Mouse (Mus musculus) brain, adult 2 months (tissue): ENCODE measurements at regions not wholly inside any gene's neighbourhood (a gene's known extent, or its start where the extent isn't known, plus 50 kb on each side); places are given as distances from the start of the nearest gene placed in this dataset.
"Not testable (repeated sequence)": the region's sequence is repeated elsewhere in the genome, so short reads cannot be mapped to it uniquely, and the experiment has no call there.

Experiments
- DNase-seq: peaks from one replicate; pipeline ENCODE4 v3.0.0; 2011; ENCODE audit warnings: low read depth, low spot score

DNA sequence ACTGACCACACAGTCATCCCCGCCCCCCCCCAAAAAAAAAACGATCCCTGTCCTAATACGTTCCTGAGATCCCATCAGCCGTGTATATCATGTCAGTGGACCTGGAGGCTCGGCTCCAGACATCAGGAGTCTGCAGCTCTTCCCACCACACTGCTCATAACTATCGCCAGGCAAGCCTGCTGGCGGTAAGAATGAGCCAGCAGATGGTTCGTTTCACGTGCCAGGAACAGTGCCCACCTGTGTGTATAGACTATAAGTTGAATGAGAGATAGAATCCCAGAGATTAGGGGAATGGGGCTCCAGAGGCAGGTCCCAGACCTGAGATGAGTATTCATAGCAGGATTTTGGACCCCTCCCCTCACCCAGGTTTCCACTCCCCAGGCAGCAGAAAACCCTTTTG is 144.2 kb upstream of the A430005L14Rik start:
- no peak for DNase-seq

DNA sequence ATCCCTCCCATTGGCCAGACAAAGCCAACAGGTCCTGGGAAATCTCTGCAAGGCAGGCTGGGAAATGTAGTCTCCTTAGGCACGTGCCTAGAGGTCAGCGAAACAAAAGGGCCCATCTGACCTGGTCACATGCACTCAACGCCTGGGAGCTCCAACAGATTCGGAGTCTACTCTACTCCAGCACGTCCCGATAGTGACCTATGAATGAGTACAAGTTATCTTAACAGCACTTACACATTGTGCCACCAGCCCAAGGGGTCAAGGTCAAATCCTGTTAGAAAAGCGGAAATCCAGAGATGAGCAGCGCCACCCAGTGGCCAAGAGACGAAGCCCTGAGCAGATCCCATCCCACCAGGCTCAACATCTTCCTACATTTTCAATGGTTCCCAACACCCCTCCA is 129.1 kb upstream of the A430005L14Rik start:
- peak; percentile 25 for DNase-seq

DNA sequence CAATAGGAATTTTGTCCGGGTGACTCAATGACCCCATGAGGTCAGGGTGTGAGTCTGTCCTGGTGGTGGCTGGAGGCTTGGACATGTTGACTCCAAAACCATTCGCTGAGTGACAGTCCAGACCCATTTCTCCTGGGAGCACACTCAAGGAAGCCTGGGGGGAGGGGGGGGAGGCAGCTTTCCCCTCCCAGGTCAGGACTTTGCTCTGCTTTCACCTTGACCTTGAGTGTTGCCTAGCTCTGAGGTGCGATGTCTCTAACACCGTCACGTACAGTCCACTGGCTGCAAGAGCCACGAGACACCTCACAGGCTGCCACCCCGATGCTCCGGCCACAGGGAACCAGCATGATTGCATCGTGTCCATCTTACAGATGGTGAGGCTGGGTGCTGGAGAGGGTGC is 127.3 kb upstream of the A430005L14Rik start:
- no peak for DNase-seq

DNA sequence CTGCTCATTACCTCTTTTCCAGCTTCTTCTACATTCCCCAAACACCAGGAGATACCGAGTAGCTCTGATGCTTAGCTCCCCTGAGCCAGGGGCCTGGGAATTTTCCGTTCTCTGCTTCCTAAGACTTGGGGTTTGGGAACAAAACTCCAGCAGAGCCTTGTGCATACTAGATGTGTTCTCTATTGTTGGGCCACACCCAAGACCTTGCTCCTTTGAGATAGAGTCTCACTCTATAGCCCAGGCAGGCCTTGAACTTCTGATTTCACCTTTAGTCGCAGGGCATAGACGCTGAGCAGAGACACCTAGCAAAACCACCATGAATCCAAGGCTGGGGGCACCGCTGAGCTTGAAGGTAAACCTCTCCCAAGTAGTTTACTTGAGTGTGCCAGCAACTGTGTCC is 126.5 kb upstream of the A430005L14Rik start:
- no peak for DNase-seq

DNA sequence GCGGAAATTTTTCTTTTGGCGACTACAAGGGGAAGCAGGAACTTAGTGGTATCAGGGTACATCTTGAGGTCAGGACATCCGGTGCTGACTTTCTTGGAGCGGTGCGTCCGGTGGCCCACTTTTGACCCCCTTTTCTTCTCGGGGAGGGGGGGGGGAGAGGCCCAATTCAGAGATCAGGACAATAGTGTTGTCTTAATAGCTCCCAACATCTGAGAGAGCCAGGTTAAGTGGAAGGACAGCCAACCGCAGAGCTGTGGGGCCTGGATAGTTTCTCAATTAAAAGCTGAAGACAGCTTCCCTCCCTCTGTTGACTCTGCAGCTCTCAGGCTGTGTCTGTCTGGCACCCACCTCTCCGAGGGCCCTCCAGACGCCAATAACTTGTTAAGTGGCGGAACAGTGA is 125.8 kb upstream of the A430005L14Rik start:
- not testable (repeated sequence) for DNase-seq

DNA sequence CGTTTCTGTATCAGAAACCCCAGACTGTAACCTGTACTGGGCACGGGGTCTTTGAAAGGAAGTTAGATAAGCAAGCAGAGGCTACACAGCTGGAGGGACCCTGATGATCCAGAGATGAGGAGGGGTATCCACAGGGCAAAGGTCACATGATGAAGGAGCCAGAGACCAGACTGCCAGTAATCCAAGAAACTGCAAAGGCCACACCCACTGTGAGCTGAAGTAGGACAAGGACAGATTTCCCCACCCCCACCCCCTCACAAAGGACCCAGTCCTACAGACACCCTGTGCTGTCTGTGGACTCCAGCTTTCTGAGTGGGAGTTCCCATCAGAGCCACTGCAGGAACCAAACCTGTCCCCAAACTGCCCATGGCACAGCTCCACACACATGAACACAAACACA is 124.9 kb upstream of the A430005L14Rik start:
- no peak for DNase-seq

DNA sequence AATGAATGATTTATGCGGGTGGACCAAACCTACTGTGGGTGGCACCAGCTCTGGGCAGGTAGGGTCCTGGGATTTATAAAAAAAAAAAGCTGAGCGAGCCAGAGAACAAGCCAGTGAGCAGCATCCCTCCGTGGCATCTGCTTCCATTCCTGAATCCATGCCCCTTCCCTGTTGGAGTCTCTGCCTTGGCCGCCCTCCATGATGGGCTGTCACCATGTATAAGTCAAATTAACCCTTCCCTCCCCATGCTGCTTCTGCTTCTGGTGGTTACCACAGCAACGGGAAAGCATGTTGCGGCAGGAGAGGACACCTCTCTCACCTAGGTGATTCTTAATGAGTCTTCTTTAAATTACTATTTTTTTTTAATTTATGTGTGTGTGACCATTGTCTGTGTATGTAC is 112.3 kb upstream of the A430005L14Rik start:
- no peak for DNase-seq

DNA sequence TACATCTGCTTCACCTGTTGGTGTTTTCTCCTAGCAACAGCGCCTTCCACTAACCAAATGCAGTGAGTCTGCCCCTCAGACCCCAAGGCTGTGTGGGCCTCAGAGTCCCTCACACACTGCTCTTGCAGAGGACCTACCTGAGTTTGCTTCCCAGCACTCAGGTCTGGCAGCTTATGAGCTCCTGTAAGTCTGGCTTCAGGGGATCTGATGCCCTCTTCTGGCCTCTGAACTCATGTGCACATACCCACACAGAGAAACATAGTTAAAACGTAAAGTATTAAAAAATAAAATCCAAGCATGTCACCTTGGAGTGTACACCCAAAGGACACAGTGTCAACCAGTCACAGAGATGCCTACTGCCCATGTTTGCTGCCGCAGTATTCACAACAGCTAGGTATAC is 108.8 kb upstream of the A430005L14Rik start:
- DNase-seq, result peak; percentile 27

DNA sequence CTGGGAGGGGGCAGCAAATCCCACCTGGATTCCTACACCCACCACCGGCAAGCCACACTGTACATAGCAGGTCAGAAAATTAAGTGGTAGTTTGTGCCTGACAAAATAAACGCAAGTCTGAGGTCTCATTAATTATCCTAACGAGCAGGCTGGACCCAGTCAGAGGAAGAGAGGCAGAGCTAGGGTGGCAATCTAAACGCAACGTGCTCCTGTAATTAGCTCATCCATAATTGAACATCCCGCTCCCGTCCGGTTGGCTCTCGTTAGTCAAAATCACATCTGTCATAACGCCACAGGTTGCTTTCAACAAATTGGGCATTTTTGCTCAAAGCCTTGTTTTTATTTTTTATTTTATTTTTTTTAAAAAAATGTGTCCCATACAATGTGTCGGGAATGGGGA is 106.9 kb upstream of the A430005L14Rik start:
- DNase-seq, result no peak

DNA sequence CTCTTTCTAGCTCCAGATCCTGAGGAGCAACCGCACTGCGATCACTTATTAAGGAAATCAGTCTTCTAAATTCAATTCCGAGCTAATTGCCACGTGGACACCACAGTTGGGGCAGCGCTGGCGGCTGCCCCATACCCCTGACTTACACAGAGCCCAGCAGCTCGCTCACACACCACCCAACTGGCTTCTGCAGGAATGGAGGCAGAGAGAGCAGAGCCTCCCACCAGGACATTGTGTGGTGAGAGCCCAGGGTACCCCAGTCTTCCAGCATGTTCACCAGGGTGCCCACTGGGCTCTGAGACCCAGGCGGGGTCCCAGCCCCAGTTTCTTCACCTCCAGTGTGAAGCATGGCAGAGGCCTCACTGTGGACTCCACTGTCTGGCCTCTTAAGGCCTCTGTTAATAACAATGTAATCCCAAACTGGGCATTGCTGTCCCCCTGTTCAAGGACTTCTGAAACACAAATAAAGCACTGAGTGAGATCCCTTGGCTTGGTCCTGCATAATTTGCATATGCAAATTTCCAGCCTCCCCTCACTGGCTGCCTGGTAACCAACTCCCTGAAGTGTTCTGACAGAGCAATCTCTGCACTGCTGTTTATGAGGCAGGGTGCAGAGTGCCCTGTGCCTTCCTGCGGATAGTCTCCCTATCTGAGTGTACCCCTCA is 102.8 kb upstream of the A430005L14Rik start:
- DNase-seq, result peak; percentile 26

DNA sequence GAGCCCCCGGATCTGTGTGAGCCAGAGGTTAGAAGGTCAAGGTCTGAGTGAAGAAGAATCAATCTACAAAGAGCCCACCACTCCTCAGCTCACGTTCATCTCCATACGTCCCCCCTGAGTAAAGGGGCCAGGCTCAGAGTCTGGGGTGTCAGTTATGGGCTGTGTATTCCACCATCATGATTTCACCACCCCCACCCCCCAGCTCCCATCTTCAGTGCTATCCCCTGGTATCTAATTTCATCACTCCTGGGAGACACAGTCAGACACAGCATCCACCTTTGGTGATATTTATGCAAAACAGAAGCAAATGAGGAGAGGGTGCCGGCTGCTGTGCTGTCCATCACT is 102.3 kb upstream of the A430005L14Rik start:
- no peak for DNase-seq

DNA sequence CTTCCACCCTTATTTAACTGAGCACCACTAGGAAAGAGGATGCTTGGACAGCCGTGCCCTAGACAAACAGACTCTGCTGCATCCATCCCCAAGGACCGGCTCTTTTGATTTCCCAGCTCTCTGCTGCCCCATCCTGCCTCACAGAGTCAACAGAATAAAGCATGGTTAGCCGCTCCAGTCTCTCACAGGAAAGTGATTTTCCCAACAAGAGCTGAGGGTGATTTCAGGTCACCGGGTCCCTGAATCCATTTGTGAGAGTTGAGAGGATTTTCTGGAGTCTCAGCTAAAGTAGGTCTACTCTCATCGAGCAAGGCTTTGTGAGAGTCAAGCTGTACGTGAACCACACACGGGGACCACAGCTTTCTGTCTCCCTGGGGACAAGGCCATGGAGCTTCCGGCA is 95.6 kb upstream of the A430005L14Rik start:
- peak; percentile 40 for DNase-seq

DNA sequence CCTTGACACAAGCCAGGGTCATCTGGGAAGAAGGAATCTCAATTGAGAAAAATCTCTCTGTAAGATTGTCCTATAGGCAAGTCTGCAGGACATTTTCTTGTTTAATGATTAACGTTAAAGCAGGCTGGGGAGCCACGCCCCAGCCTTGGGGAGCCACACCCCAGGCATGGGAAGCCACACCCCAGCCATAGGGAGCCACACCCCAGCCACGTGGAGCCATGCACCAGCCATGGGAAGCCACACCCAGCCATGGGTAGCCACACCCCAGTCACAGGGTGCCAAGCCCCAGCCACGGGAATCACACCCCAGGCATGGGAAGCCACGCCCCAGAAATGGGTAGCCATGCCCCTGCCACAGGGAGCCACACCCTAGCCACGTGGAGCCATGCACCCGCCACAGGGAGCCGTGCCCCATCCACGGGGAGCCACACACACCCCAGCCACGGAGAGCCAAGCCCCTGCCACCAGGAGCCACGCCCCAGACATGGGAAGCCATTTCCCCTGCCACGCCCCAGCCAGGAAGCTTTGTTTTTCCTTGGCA is 94.8 kb upstream of the A430005L14Rik start:
- DNase-seq, result no peak

DNA sequence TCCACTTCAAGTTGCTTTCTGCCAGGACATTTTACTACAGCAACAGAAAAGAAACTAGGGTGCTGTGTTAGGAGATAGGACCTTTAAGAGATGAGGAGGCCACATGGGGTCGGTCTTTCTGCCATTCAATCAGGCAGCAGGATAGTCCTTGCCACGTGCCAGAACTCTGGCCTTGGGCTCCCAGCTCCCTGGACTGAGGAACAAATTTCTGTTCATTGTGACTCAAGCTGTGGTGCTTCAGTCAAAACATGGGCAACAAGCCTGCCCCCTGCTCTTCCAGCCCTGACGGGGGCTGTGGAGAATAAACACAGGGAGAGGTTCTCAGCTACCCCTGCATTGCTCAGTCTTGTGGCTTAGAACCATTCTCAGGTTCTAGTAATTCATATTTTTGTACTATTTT is 84.7 kb upstream of the A430005L14Rik start:
- DNase-seq, result no peak

DNA sequence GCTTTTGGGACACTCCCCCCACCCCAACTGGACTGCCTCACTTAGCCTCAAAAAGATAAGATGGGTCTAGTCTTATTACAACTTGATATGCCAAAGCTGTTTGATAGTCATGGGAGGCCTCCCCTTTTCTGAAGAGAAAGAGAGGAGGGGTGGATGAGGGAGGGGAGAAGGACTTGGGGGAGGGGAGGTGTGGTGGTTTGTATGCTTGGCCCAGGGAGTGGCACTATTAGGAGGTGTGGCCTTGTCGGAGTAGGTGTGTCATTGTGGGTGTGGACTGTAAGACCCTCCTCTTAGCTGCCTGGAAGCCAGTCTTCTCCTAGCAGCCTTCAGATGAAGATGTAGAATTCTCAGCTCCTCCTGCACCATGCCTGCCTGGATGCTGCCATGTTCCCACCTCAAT is 82.0 kb upstream of the A430005L14Rik start:
- not testable (repeated sequence) for DNase-seq

DNA sequence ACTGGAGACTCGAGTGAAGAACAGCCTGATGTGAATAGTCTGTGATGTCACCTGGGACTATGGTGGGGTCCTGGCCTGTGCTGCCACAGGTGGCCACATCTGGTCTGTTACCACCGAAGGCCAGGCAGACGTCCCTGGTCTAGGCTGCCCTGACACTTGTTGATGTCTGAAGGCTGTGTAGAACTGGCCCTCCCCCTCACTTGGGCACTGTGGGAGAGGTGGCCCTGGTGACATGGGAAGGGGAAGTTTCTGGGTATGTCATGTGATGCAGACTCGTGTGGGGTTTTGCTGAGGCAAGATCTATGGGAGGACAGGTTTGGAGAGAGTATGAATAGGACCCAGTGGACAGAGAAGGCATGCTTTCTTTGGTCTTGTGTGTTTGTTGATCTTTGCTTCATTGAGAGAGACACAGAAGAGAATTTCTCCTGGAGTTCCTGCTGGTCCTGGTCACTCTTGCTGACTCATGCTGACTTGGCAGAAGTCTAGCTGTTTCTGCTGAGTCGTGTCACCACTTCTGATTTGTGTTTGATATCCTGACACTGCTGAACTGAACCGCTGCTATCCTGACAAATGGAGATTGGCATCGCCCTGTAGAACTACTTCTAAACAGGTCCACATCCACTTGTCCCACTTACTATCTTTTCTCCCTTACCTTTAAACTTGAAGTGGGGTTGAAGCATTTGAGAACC is 79.9 kb upstream of the A430005L14Rik start:
- DNase-seq, result no peak

DNA sequence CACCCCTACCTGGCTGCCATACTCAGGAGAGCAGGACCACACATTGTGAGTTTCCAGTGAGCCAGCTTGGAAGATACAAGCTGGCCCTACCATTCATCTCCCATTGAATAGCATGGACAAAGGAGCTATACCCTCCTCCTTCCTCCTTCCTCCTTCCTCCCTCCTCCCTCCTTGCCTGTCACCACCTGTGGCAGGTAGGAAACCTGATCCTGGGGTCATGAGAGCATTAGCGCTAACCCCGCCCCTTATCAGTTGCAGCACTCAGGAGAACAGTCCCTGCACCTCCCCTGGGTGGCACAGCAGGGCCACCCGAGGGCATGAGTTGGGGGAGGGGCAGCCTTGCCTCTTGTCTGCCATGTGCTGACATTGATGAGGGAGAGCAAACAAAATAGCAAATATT is 74.0 kb upstream of the A430005L14Rik start:
- DNase-seq, result no peak

DNA sequence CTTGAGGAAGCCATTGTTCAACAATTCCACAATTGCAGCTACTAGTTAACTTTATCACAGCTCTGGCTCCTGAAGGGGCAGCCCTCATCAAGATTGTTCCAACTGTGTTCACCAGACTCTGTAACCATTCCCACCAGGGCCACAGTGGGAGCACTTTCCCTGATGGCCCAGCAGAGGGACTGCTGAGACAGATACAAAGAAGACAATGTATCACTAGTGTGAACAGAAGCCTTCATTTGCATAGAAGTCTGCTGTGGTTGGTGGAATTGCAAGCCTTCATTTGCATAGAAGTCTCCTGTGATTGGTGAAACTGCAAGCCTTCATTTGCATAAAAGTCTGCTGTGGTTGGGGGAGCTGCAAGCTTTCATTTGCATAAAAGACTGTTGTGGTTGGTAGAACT is 73.0 kb upstream of the A430005L14Rik start:
- no peak for DNase-seq

DNA sequence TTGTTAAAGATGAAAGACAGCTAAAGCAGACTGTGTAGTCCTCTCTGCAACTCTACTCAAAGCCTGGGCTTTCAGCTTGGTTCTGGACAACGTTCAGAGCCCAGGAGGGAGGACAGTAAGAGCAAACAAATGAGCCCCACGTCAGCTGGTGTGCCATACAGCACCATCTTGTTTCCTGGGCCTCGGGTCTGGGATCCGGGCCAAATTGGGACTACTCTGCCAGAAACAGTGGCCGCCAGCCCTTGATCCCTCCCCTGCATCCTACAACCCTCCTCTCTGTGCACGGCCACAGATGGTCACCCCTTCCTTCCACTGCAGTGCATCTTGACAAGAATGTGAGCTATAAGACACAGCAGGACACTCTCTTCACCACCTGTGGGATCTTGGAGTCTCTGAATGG is 71.2 kb upstream of the A430005L14Rik start:
- peak; percentile 57 for DNase-seq

DNA sequence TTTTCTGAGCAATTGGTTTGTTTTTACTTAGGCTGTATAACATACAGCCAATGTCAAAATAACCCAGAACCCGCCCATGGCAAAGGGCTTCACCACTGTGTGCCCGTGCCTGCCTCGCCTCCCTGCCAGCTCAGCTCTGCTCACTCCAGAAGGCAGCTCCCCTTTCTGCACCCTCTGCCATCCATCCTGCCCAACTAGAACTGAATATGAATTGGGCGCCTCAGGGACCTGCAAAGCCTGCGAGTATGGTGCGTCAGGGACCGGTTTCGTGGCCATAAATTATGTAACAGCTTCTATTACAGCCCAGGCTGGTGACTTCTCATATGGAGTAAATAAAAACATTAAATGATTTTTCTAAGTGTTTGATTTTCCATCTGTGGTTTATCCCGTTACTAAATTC is 66.9 kb upstream of the A430005L14Rik start:
- no peak for DNase-seq

DNA sequence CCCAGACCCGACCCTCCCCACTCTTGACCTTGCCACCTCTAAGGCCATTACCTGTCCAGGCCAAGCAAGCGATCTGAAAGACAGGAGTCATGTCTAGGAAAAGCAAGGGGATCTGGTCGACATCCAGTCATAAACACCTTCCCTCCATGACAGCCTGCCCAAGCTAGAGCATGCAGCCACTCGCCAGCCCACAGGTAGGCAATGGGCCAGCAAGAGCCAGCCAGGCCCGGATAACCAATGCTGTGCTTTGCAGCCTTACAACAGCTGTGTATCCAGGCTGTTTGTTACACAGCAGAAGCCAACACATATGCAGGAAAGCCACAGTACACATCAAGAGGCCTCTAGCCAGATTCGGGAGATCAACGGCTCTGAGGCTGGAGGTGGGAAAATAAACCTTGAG is 57.3 kb upstream of the A430005L14Rik start:
- DNase-seq, result no peak

DNA sequence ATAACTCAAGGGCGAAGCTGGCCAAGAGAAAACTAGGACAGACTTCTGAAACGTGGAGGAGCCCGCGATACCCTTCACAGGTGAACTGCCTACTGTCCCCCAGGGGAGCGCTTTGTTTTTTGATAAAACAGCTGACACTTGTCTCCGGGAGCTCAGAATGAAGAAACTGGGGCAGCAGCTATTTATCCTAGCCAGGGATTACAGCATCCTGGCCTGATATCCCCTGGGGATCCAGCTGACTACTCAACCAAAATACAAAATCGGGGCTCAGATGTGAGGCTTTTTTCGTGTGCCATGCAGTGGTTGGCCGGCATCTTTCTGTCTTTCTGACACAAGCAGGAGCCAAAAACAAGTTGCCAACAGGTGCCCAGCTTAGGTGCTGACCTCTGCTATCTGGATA is 52.0 kb upstream of the A430005L14Rik start:
- peak; percentile 46 for DNase-seq

DNA sequence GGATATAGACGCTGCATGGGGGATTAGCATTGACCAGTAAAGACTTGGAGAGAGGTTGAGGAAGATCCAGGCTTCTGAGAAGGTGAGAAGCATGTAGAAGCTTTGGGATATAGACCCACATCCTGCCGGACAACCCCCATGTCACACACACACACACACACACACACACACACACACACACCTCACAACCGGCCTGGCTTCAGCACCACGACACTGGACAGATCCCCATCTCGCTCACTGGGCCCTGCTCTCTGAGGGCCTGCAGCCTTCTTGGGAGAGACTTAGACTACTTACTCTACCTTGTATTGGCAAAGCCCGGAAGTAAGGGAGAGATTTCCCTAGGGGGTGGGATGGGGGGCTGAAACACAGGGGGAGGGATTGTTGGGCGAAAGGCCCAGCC is 51.5 kb upstream of the A430005L14Rik start:
- DNase-seq, result no peak
